Mouse (Mus musculus): Measurements from ENCODE around the gene Gm3183. TPM values are rescaled to one million over a fixed set of nuclear protein-coding genes. Genes with fewer than 3 reads are reported as not detected.
"Not testable (repeated sequence)": the region's sequence is repeated elsewhere in the genome, so short reads cannot be mapped to it uniquely, and the experiment has no call there.

Gm3183 gene
- polyA plus RNA-seq (2012; rRNA removed), result not detected in 2 replicates

GRCm38 (mm10) chr5:94865136-94865535 is at the start of gene Gm3183:
Gm3183 (plus strand) TSS chr5:94865436.
- H3K36me3 ChIP-seq (ENCODE audit: control insufficient read depth, insufficient read depth, low read length); H3K27ac ChIP-seq (ENCODE audit: insufficient read depth, low read depth, low read length); H3K4me3 ChIP-seq (ENCODE audit: insufficient read depth, low read depth, low read length); H3K27me3 ChIP-seq (replicated peaks; ENCODE audit: control insufficient read depth, insufficient read depth, low read length); DNase-seq; H3K4me1 ChIP-seq (ENCODE audit: control insufficient read depth, insufficient read depth, low read length): not testable (repeated sequence)
- no CpG with 5 or more reads among the region's 1 CpGs for WGBS

Other genes with a start within 250 kb of the Gm3183 start
- not detected in 2 replicates for gene Gm3147, start 249.1 kb upstream of the Gm3183 start, polyA plus RNA-seq (2012; rRNA removed)
- not detected in 2 replicates for gene Gm6509, start 241.5 kb upstream of the Gm3183 start, polyA plus RNA-seq (2012; rRNA removed)
- not detected in 2 replicates for gene Gm6205, start 217.1 kb upstream of the Gm3183 start, polyA plus RNA-seq (2012; rRNA removed)
- gene Gm6367, start 123.2 kb downstream of the Gm3183 start, polyA plus RNA-seq (2012; rRNA removed), result not detected in 2 replicates
- not detected in 2 replicates for gene Gm7942, start 241.5 kb downstream of the Gm3183 start, polyA plus RNA-seq (2012; rRNA removed)

Measured in kidney, adult 2 months (tissue).